Mouse (Mus musculus) liver, embryonic 15.5 days (tissue): Measurements from ENCODE around the gene Vkorc1. TPM values are rescaled to one million over a fixed set of nuclear protein-coding genes. Genes with fewer than 3 reads are reported as not detected.
"Not testable (repeated sequence)": the region's sequence is repeated elsewhere in the genome, so short reads cannot be mapped to it uniquely, and the experiment has no call there.

Experiments
- ATAC-seq: fragments of 200-750 bp; cut with Nextera tagmentation; 2 replicates; pipeline ENCODE4 v1.8.0; 2017; ENCODE audit warnings: moderate number of reproducible peaks, mild to moderate bottlenecking, moderate library complexity; ENCODE audit not compliant: insufficient read depth
- H3K27ac ChIP-seq: fragments of 300-500 bp; sonication (generic); replicated peaks from 2 replicates; pipeline ENCODE4 v1.5.1; 2015; ENCODE audit warnings: mild to moderate bottlenecking, inconsistent platforms
- H3K27me3 ChIP-seq: fragments of 300-500 bp; sonication (generic); 2 replicates; pipeline ENCODE4 v1.6.1; 2015; ENCODE audit warnings: mild to moderate bottlenecking, inconsistent platforms
- H3K36me3 ChIP-seq: fragments of 300-500 bp; sonication (generic); replicated peaks from 2 replicates; pipeline ENCODE4 v1.6.1; 2015; ENCODE audit warnings: moderate library complexity, mild to moderate bottlenecking, inconsistent platforms
- H3K4me1 ChIP-seq: fragments of 300-500 bp; sonication (generic); replicated peaks from 2 replicates; pipeline ENCODE4 v1.6.1; 2015; ENCODE audit warnings: inconsistent platforms
- H3K4me2 ChIP-seq: fragments of 300-500 bp; sonication (generic); 2 replicates; pipeline ENCODE4 v1.6.1; 2015; ENCODE audit warnings: moderate library complexity, mild to moderate bottlenecking, inconsistent platforms
- H3K4me3 ChIP-seq: fragments of 300-500 bp; sonication (generic); replicated peaks from 2 replicates; pipeline ENCODE4 v1.5.1; 2015; ENCODE audit warnings: mild to moderate bottlenecking, inconsistent platforms
- H3K9ac ChIP-seq: fragments of 300-500 bp; sonication (generic); 2 replicates; pipeline ENCODE4 v1.6.1; 2015; ENCODE audit warnings: moderate library complexity, mild to moderate bottlenecking, inconsistent platforms
- H3K9me3 ChIP-seq: fragments of 300-500 bp; sonication (generic); replicated peaks from 2 replicates; pipeline ENCODE4 v1.6.1; 2016; ENCODE audit warnings: inconsistent platforms
- WGBS: fragments of 180-500 bp; shearing (Covaris S2); methylation state at CpG from one replicate; pipeline ENCODE4 v1.1.7; 2015; ENCODE audit warnings: mixed read lengths; ENCODE audit not compliant: insufficient replicate concordance; 5-methylcytosine and 5-hydroxymethylcytosine counted together
- polyA plus RNA-seq: library from polyadenylated mRNA; unstranded; fragments of >200 nt; fragmentation: Nextera tagmentation; extraction: Ambion mirVana; gene quantifications from 2 replicates; pipeline ENCODE4 v1.2.1, GENCODE M21; 2015

Vkorc1 gene
- 122 and 141 TPM in 2 replicates for polyA plus RNA-seq

GRCm38 (mm10) chr7:127895442-127895841, at the start of gene Vkorc1, which contains the start of gene Gm21974:
TSS of gene Vkorc1 (minus strand) at chr7:127895617.
TSS of gene Gm21974 (minus strand) at chr7:127895454.
- H3K9ac ChIP-seq = peak within 1 kb of the TSS; percentile 65
- peak; percentile 95 for ATAC-seq
- peak within 1 kb of the TSS; percentile 92 for H3K4me2 ChIP-seq
- no peaks in the 10 kb centered on the region for H3K9me3 ChIP-seq
- peak within 1 kb of the TSS; percentile 67 for H3K4me3 ChIP-seq
- no peaks in the 10 kb centered on the region for H3K27me3 ChIP-seq
- WGBS = under 1% methylated on average over 26 of the region's 26 CpGs
- peaks cover 58% of the 10 kb centered on the region for H3K4me1 ChIP-seq
- H3K36me3 ChIP-seq = peaks cover 20% of the 10 kb centered on the region
- peak within 1 kb of the TSS; percentile 86 for H3K27ac ChIP-seq

- Histone ChIP-seq H3K36me3 (no peaks in the 10 kb centered on the region), H3K9me3 (no peaks in the 10 kb centered on the region), H3K9ac (no peak overlapping the region), H3K27me3 (peaks cover 40% of the 10 kb centered on the region), H3K4me2 (no peak overlapping the region), H3K27ac (no peak overlapping the region), H3K4me1 (no peaks in the 10 kb centered on the region; the same call in 1 of the 2 replicates), H3K4me3 (no peak overlapping the region)
- WGBS = 19% methylated on average over 23 of the region's 23 CpGs
- ATAC-seq = no peak
Measured at GRCm38 (mm10) chr7:127944614-127945013, 49.2 kb upstream of the Vkorc1 start.

- H3K9me3 ChIP-seq, H3K4me3 ChIP-seq, H3K9ac ChIP-seq, H3K4me2 ChIP-seq, H3K4me1 ChIP-seq, H3K27ac ChIP-seq, H3K36me3 ChIP-seq, ATAC-seq: not testable (repeated sequence)
- H3K27me3 ChIP-seq = peaks cover 40% of the 10 kb centered on the region
- 40% methylated on average over 2 of the region's 2 CpGs for WGBS
Measured at GRCm38 (mm10) chr7:127942097-127942496, 46.7 kb upstream of the Vkorc1 start.

- Histone ChIP-seq H3K36me3 (no peaks in the 10 kb centered on the region), H3K9me3 (no peaks in the 10 kb centered on the region), H3K9ac (peak overlapping the region; percentile 81), H3K4me3 (peak overlapping the region; percentile 72), H3K27me3 (no peaks in the 10 kb centered on the region), H3K27ac (no peak overlapping the region), H3K4me1 (peaks cover 39% of the 10 kb centered on the region), H3K4me2 (peak overlapping the region; percentile 100)
- no peak for ATAC-seq
- WGBS = 54% methylated on average over 18 of the region's 18 CpGs
Measured at GRCm38 (mm10) chr7:127936216-127936884, 40.9 kb upstream of the Vkorc1 start.

GRCm38 (mm10) chr7:127935748-127936159, 40.3 kb upstream of the Vkorc1 start:
- Histone ChIP-seq H3K9me3 (no peaks in the 10 kb centered on the region), H3K4me3 (peak overlapping the region; percentile 72), H3K9ac (peak overlapping the region; percentile 81), H3K4me2 (peak overlapping the region; percentile 100), H3K27ac (peak overlapping the region; percentile 53; the same call in 1 of the 2 replicates), H3K4me1 (peaks cover 43% of the 10 kb centered on the region), H3K27me3 (no peaks in the 10 kb centered on the region), H3K36me3 (no peaks in the 10 kb centered on the region)
- ATAC-seq = peak; percentile 47
- WGBS = under 1% methylated on average over 38 of the region's 38 CpGs

- H3K4me1 ChIP-seq = peaks cover 48% of the 10 kb centered on the region
- H3K4me3 ChIP-seq = peak overlapping the region; percentile 72
- 0 out of 2 replicates have a peak, but pooled peaks cover 2% of the 10 kb centered on the region for H3K27me3 ChIP-seq
- ATAC-seq = peak; percentile 89
- H3K4me2 ChIP-seq = peak overlapping the region; percentile 100
- H3K9ac ChIP-seq = peak overlapping the region; percentile 81
- H3K36me3 ChIP-seq = no peaks in the 10 kb centered on the region
- H3K9me3 ChIP-seq = no peaks in the 10 kb centered on the region
- H3K27ac ChIP-seq = peak overlapping the region; percentile 53; the same call in 1 of the 2 replicates
- 6% methylated on average over 32 of the region's 32 CpGs for WGBS
Measured at GRCm38 (mm10) chr7:127935028-127935722, 39.8 kb upstream of the Vkorc1 start.

GRCm38 (mm10) chr7:127934075-127934474, 38.7 kb upstream of the Vkorc1 start:
- WGBS = 72% methylated on average over 5 of the region's 5 CpGs
- Histone ChIP-seq H3K27me3 (peaks cover 6% of the 10 kb centered on the region; the same call in 1 of the 2 replicates), H3K4me3 (no peak overlapping the region), H3K27ac (no peak overlapping the region), H3K36me3 (no peaks in the 10 kb centered on the region), H3K9ac (no peak overlapping the region), H3K9me3 (no peaks in the 10 kb centered on the region), H3K4me2 (no peak overlapping the region), H3K4me1 (peaks cover 59% of the 10 kb centered on the region)
- no peak for ATAC-seq

GRCm38 (mm10) chr7:127932273-127933031, 37.0 kb upstream of the Vkorc1 start:
- Histone ChIP-seq H3K27ac (peak overlapping the region; percentile 64), H3K9me3 (no peaks in the 10 kb centered on the region), H3K9ac (no peak overlapping the region), H3K4me1 (peaks cover 66% of the 10 kb centered on the region), H3K4me2 (peak overlapping the region; percentile 8), H3K27me3 (peaks cover 9% of the 10 kb centered on the region; the same call in 1 of the 2 replicates), H3K4me3 (no peak overlapping the region), H3K36me3 (0 out of 2 replicates have a peak, but pooled peaks cover 4% of the 10 kb centered on the region)
- ATAC-seq = no peak
- 50% methylated on average over 13 of the region's 13 CpGs for WGBS

- H3K27me3 ChIP-seq = peaks cover 9% of the 10 kb centered on the region; the same call in 1 of the 2 replicates
- 55% methylated on average over 13 of the region's 13 CpGs for WGBS
- no peaks in the 10 kb centered on the region for H3K9me3 ChIP-seq
- H3K27ac ChIP-seq = peak overlapping the region; percentile 64
- H3K4me3 ChIP-seq = peak overlapping the region; percentile 3; the same call in 1 of the 2 replicates
- no peak for ATAC-seq
- peaks cover 68% of the 10 kb centered on the region for H3K4me1 ChIP-seq
- no peak overlapping the region for H3K9ac ChIP-seq
- peak overlapping the region; percentile 37 for H3K4me2 ChIP-seq
- peaks cover 11% of the 10 kb centered on the region for H3K36me3 ChIP-seq
Measured at GRCm38 (mm10) chr7:127931351-127932135, 36.1 kb upstream of the Vkorc1 start.

- Histone ChIP-seq H3K9me3 (no peaks in the 10 kb centered on the region), H3K36me3 (peaks cover 17% of the 10 kb centered on the region), H3K27me3 (peaks cover 9% of the 10 kb centered on the region; the same call in 1 of the 2 replicates), H3K4me1 (peaks cover 60% of the 10 kb centered on the region), H3K4me2 (no peak overlapping the region), H3K4me3 (no peak overlapping the region), H3K9ac (no peak overlapping the region), H3K27ac (no peak overlapping the region)
- no peak for ATAC-seq
- WGBS = 67% methylated on average over 5 of the region's 5 CpGs
Measured at GRCm38 (mm10) chr7:127930636-127931035, 35.2 kb upstream of the Vkorc1 start.
